Mouse (Mus musculus) right cerebral cortex, adult 18-20 months (tissue): ENCODE results near the gene Uba6.

Experiments used
- DNase-seq: peaks from one replicate; pipeline ENCODE4 v3.0.0; 2022; ENCODE audit warnings: mixed read lengths

The Uba6 gene

GRCm38 (mm10) chr5:86172449-86173161, at the start of gene Uba6:
Uba6 (minus strand) TSS chr5:86172803.
- peak; percentile 100 for DNase-seq

DNA sequence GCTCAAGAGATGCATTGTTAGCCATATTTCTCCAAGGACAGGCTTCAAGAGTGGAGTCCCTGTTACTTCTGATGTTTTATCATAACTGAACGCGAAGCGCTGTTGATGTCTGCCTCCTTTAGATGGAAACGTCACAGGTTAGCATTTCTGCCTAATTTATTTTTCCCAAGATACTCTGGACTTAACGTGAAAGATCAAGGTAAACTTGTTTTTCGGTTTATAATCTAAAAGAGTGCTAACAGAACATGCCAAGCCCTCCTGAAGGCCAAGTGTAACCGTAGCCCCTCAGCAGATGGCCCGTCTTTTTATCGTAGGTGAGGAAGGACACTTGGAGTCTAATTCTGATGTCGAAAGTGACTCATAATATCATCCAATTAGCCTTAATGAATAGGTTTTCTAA, 25.2 kb upstream of the Uba6 start, which contains the start of gene Gnrhr:
Gene Gnrhr (minus strand): TSS at position 101 of the 400 bp plus-strand sequence.
- no peak for DNase-seq

DNA sequence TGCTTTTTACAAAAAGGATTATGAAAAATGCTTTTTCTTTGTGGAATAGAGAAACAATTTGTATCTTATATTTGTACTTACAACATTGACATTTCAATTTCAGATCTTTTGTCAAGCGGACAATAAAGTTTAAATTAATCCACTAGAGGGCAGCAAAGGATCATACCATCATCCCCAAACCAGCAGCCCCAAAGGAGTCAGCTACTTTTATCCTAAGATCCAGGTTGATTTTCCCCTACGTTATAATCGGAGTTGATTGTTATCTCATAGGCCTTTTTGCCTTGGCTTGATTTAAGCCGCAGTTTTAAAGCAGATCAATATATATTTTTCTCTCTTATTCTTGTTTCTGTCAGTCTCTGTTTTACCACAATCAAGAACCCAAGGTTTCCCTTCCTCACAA, 18.8 kb upstream of the Uba6 start:
- no peak for DNase-seq

DNA sequence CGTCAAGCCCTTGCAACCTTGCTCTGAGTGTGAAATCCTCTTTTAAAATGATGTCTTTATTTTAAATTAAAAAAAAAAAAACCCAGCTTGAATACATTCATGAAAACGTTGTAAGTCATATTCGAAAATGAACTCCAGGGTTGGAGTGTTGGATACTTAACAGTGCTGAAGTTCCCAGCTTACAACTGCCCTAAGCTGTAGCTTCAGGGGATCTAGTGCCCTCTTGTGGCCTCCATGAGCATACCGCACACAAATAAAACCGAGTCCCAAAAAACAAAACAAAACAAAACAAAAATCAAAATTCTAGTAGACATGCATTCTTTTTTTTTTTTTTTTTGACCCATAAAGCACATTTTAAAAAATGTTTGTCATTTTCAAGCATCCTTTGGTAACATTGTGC, 18.2 kb upstream of the Uba6 start:
- no peak for DNase-seq

GRCm38 (mm10) chr5:86190290-86190689, 17.7 kb upstream of the Uba6 start:
- DNase-seq, result no peak

DNA sequence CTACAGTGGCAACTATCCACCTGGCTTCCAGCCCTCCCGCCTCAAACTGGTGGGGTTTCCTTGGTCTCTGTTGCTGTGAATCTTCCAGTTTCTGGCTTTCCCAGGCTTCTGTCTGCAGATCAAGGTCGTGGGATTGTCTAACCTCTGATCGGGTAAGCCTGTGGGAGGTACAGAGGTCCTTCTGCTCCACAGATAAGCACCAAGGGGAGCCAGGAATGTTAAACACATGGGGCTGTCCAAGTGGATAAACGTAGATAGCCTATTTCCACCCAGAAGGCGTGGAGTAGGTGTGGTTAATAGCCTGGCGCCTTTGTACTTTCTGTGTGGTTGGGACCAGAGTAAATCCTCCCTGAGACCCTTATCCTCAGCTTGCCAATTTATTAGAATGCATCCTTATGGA, 14.8 kb upstream of the Uba6 start:
- no peak for DNase-seq

DNA sequence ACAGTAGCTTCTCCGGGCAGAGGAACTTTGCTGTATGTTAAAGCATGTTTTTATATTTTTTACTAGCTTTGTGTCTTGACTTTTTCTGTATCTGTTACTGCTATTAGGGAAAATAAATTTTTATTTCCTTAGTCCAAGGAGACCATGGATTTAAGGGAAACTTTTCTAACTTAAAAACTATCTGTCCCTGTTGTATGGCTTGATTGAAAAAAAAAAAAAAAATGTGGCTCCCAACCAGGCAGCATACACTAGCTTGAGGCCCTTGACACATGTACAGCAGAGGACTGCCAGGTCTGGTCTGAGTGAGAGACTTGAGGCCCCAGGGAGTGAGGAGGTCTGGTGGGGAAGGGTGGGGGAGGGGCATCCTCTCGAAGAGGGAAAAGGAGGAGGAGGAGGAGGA, 1.2 kb upstream of the Uba6 start:
- no peak for DNase-seq

DNA sequence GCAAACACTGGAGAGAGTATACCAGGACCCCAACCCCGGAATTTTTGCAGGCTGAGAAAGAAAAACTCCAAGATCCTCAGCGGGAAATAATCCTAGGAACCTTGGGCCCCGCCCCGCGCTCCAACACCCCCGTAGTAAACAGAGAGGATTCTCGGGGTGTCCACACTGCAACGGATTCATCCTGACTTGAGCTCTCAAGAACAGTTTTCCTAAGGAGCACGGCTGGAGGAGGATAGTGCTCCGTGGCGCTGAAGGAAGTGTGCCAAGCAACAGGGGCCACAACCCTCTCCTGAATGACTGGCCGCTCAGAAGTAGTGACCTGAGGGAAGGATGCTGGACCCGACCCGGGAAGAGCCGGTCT, 535 bp downstream of the Uba6 start:
- no peak for DNase-seq

DNA sequence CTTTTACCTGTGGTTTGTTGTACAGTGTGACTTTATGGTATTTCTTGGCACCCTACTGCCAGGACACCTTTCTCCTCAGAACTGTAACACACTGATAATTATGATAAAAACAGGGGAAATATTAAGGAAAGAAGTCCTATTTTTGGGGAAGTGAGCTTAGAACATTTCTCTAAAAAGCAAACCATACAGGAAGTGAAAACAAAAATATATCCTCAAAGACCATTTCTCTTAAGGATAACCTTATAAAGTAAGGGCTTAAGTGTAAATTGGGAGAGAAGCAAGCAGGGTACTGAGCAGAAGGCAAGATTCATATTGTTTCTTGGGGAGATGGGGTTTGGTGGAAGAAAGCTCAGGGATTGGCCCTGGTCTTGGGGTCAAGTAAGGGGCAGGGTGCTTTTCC, 42.8 kb downstream of the Uba6 start:
- DNase-seq, result no peak

- no peak for DNase-seq
These were observed 43.9 kb downstream of the Uba6 start for GRCm38 (mm10) chr5:86128749-86129148.

DNA sequence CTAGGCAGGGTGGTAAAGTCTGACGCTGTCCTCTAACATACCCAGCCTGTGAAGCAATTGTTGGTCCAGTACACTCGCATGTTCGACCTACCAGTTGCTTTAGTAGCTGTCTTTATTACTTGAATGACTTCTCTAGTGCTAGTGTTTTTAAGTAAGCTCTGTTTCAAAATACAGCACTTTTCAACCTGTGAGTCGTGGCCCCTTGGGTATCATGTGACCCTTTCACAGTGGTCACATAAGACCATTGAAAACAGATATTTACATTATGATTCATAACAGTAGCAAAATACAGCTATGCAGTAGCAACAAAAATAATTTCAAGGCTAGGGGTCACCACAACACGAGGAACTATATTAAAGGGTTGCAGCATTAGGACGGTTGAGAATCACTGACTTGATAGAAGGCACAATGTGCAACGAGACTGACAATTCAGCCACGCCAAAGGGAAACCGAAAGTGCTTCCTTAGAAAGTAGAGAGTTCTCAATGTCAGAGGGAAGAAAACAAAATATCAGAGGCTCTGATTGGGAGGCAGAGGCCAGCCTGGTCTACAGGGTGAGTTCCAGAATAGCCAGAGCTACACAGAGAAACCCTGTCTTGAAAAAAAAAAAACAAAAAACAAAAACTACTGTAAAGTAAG, 54.0 kb downstream of the Uba6 start:
- DNase-seq, result no peak

GRCm38 (mm10) chr5:86113997-86114396, 58.6 kb downstream of the Uba6 start:
- DNase-seq, result no peak

DNA sequence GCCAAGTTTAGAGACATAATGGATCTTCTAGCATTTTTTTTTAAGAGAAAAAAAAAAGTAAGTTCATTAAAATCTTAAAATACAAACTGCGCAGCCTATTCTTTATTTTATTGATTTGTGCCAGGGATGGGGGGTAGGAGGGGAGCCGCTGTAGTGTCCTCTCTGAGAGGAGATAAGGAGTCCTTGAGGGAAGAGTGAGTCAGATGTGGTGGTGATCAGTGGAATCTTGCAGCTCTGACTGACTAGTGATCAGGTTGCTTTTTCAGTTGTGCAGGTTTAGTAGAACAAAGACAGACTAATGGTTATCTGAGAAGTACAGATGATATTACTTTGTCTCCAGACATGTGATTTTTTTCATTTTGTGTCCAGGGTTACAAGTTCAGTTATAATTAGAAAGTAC, 59.6 kb downstream of the Uba6 start:
- DNase-seq, result no peak

DNA sequence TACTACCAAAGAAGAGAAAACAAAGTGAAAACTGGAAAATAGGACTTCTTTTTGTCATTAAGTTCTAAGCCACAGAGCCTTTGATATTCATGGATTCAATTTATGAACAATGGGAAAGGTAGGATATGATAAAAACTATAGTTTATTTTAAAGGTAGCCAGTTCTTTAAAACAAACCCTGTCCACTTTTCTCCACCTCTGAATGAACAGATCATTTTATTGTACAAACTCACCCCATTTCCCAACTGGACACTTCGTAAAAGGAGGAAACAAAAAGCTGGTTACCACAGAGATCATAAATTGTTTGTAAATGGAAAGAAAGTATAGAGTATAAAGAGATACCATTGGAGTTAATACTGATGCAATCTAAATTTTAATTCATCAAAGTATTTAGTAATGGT, 61.5 kb downstream of the Uba6 start:
- no peak for DNase-seq

DNA sequence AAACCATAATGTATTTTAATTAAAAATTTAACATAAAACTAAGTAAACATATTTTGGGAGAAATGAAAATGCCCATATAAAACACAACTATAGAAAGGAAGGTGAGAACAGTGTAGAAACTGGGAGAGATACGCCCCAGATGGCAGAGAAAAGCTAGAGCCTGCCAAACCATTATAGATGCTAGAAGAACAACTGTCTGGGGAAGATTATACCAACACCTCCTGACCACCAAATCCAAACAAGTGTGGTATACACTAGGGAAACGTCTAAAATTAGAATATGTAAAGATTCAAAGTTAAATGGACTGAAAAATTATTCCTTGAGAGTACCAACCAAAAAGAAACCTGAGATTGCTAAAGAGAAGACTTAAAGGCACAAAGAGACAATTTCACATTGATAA, 66.0 kb downstream of the Uba6 start:
- no peak for DNase-seq

DNA sequence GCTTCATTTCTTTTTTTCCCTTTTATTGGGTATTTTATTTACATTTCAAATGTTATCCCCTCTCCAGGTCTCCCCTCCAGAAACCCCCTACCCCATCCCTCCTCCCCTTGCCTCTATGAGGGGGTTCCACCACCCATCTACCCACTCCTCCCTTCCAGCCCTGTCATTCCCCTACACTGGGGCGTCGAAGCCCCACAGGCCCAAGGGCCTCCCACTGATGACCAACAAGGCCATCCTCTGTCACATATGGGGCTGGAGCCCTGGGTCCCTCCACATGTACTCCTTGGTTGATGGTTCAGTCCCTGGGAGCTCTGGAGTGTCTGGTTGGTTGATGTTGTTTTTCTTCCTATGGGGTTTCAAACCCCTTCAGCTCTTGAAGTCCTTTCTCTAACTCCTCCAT, 70.4 kb downstream of the Uba6 start:
- DNase-seq, result no peak

DNA sequence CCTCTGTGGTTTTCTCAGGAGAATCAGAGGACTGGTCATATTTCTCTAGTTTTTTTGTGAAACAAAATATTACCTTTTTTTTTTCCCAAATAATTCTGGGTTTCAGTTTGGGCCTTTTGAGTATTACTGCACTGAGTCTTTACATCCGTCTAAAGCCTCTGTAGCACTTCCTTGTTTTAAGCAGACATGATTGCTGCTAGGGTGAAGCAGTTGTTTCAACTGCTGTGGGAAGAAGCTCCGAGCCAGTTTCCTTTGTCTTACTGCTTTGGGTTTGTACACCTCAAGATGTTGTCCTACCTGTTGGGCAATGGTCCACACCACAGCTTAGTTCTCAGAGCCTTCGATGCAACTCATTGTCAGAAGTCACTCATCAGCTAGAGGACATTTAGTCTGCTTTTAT, 72.0 kb downstream of the Uba6 start:
- no peak for DNase-seq

- DNase-seq, result no peak
These were observed 73.6 kb downstream of the Uba6 start for GRCm38 (mm10) chr5:86098988-86099387.

GRCm38 (mm10) chr5:86094754-86095153, 77.8 kb downstream of the Uba6 start:
- DNase-seq, result no peak

DNA sequence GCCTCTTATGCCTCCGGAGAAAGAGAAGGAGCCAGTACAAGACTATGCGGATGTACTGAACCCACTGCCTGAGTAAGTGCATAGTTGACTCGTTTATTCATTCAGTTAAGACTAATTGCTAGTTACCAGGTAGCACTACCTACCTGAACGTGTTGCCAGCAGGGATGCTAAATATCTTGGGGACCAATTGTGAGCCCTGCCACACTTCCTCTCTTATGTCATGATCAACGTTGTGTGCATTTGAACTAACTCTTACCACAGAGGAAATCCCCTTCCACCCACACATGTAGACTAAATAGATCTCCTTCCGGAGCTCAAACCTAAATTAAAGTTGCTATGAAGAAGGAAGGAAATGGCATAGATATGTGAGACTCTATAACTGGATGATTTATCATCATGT, 85.9 kb downstream of the Uba6 start:
- DNase-seq, result no peak

- no peak for DNase-seq
These were observed 87.6 kb downstream of the Uba6 start for GRCm38 (mm10) chr5:86084979-86085378.

GRCm38 (mm10) chr5:86083987-86084386, 88.6 kb downstream of the Uba6 start:
- DNase-seq, result no peak

DNA sequence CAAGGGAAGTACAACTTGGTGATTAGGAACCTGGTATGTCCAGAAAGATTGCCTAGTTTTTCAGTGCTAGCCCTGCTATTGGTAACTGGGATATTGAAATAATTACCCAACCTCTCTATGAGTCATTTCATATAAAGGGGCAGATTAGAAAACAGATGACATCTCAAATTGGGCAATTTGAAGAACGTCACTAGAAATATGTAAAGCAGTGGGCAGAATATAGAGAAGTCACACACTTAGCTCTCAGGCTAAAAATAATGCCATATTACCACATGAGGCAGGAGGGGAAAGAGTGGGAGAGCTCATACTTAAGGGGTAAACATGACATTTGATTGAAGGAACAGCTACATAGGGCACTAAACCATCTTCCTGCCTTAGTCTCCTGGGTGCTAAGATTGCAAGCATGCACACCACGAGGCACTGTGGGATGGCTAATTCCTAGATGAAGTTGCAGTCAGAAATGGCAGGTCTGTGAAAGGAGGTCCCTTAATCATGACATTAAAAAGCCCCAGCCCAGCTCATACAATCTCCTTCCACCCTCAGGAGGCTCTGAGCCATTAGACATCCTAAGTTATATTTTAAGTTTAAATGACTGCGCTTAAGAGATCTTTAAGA, 93.8 kb downstream of the Uba6 start:
- DNase-seq, result no peak

DNA sequence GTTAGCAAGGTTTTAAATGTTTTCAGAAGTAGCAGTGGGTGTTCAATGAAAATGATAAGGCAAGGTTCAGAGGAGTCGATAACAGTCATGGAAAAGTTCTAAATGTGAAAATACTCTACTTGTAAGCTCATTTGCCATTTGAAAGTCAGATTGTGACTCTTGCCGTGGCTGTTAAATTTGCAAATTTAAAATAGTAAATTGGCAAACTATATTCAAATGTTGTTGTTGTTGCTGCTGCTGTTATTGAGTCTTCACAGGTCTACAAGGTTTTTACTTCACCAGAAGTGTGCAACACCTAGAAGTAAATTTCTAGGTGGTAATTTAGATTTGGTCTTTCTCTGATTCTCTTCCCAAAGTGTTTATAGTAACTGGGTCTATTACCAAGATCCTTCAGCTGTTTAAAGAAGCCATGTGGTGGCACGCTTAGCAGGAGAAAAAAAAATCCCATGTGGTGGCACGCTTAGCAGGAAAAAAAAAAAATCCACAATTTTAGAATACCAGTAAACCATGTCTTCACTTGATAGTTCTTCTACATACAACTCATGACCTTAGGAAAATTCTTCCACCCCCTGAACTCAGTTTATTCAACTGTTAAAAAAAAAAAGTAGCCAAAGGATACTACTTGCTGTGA, 99.7 kb downstream of the Uba6 start:
- DNase-seq, result no peak
